Mouse (Mus musculus): Measurements from ENCODE around the gene Snx29.

DNA sequence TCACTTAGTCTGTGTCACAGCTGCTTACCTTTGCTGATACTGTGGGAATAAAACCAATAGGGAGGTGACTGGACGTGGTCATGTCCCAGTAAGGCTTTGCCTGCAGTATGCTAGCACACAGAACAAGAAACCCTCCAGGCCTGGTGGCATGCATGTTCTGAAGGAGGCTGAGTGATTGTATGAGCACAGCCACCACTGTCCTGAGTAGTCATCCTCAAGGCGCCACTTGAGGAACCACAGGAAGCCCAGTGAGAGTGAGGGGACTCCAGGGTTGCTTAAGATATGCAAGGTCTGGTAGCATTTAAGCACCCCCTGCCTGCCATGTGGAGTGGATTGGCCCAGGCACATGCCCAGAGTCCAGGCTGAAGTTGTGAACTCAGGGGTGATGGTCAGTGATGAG is 430.8 kb downstream of the Snx29 start:
- TF ChIP-seq CTCF (IDR thresholded peaks at IDR 0.05; ENCODE audit: borderline replicate concordance, insufficient read depth, low read length) (no peak), POLR2A (IDR thresholded peaks at IDR 0.05; ENCODE audit: low read depth, low read length) (no peak)

All from embryonic fibroblast, embryonic 13.5 days (primary cell).